Mouse (Mus musculus): ENCODE data around the gene Hist2h3c1.
"Not testable (repeated sequence)": the region's sequence is repeated elsewhere in the genome, so short reads cannot be mapped to it uniquely, and the experiment has no call there.

Hist2h3c1 gene

GRCm38 (mm10) chr3:96246427-96246856 is at the start of gene Hist2h3c1:
Hist2h3c1 (plus strand) TSS chr3:96246685.
- peak in 1 of 2 experiments; percentile 56 for DNase-seq

- DNase-seq, result peak; percentile 87 to 91
Measured at GRCm38 (mm10) chr3:96197129-96197749, 49.2 kb upstream of the Hist2h3c1 start.

- no peak for DNase-seq
Measured at GRCm38 (mm10) chr3:96198181-96198580, 48.3 kb upstream of the Hist2h3c1 start.

- not testable (repeated sequence) for DNase-seq
Measured at GRCm38 (mm10) chr3:96198601-96199251, 47.8 kb upstream of the Hist2h3c1 start.

- no peak for DNase-seq
Measured at GRCm38 (mm10) chr3:96199731-96200130, 46.8 kb upstream of the Hist2h3c1 start.

- DNase-seq, result no peak
Measured at GRCm38 (mm10) chr3:96207819-96208218, 38.7 kb upstream of the Hist2h3c1 start.

- no peak for DNase-seq
Measured at GRCm38 (mm10) chr3:96209242-96209641, 37.2 kb upstream of the Hist2h3c1 start.

GRCm38 (mm10) chr3:96219191-96219641 is 27.3 kb upstream of the Hist2h3c1 start:
- peak in 1 of 2 experiments; percentile 42 for DNase-seq

- peak; percentile 78 to 81 for DNase-seq
Measured at GRCm38 (mm10) chr3:96219661-96220130, 26.8 kb upstream of the Hist2h3c1 start, which contains the start of the genes Bola1 and Hist2h2ab. Bola1 (minus strand) TSS chr3:96219709. Hist2h2ab (plus strand) TSS chr3:96219865.

GRCm38 (mm10) chr3:96220131-96220764 is 26.2 kb upstream of the Hist2h3c1 start:
- peak in 1 of 2 experiments; percentile 82 for DNase-seq

GRCm38 (mm10) chr3:96220765-96221639 is 25.5 kb upstream of the Hist2h3c1 start, which contains the start of the genes Hist2h2ac and Hist2h2be:
Hist2h2ac (minus strand) TSS chr3:96220880.
Hist2h2be (plus strand) TSS chr3:96221119.
- DNase-seq, result peak; percentile 73 to 87

- DNase-seq, result no peak
Measured at GRCm38 (mm10) chr3:96221640-96222038, 24.8 kb upstream of the Hist2h3c1 start.

- DNase-seq, result no peak
Measured at GRCm38 (mm10) chr3:96222774-96223173, 23.7 kb upstream of the Hist2h3c1 start.

GRCm38 (mm10) chr3:96225421-96225820 is 21.1 kb upstream of the Hist2h3c1 start:
- DNase-seq, result no peak

- DNase-seq, result no peak
Measured at GRCm38 (mm10) chr3:96226695-96227648, 19.5 kb upstream of the Hist2h3c1 start.

GRCm38 (mm10) chr3:96228828-96229227 is 17.7 kb upstream of the Hist2h3c1 start:
- DNase-seq, result no peak

GRCm38 (mm10) chr3:96230404-96230803 is 16.1 kb upstream of the Hist2h3c1 start:
- DNase-seq, result no peak

GRCm38 (mm10) chr3:96230910-96231757 is 15.4 kb upstream of the Hist2h3c1 start:
- no peak for DNase-seq

GRCm38 (mm10) chr3:96231758-96232120 is 14.7 kb upstream of the Hist2h3c1 start:
- no peak for DNase-seq

- DNase-seq, result no peak
Measured at GRCm38 (mm10) chr3:96234914-96235313, 11.6 kb upstream of the Hist2h3c1 start.

Data from lung, postnatal 4 days (tissue).